Mouse (Mus musculus) kidney, adult 2 months (tissue): ENCODE measurements around the gene Rab6a. TPM values are rescaled to one million over a fixed set of nuclear protein-coding genes. Genes with fewer than 3 reads are reported as not detected.

Experiments
- DNase-seq: peaks from one replicate; pipeline ENCODE4 v3.0.0; 2021
- H3K27ac ChIP-seq: fragments of 200-500 bp; 2 replicates; pipeline ENCODE4 v1.5.1; 2012; ENCODE audit warnings: low read depth, low read length, control low read depth, inconsistent platforms; ENCODE audit not compliant: insufficient read depth
- H3K27me3 ChIP-seq: fragments of 200-500 bp; replicated peaks from 2 replicates; pipeline ENCODE4 v1.6.1; 2012; ENCODE audit warnings: mild to moderate bottlenecking, moderate library complexity, low read length, inconsistent platforms; ENCODE audit not compliant: control insufficient read depth, insufficient read depth
- H3K36me3 ChIP-seq: fragments of 200-500 bp; 2 replicates; pipeline ENCODE4 v1.6.1; 2012; ENCODE audit warnings: mild to moderate bottlenecking, moderate library complexity, low read length, inconsistent platforms; ENCODE audit not compliant: control insufficient read depth, insufficient read depth
- H3K4me1 ChIP-seq: fragments of 200-500 bp; 2 replicates; pipeline ENCODE4 v1.6.1; 2011; ENCODE audit warnings: low read length; ENCODE audit not compliant: control insufficient read depth, insufficient read depth
- H3K4me3 ChIP-seq: fragments of 200-500 bp; 2 replicates; pipeline ENCODE4 v1.5.1; 2011; ENCODE audit warnings: mild to moderate bottlenecking, low read depth, low read length, control low read depth; ENCODE audit not compliant: insufficient read depth
- CTCF ChIP-seq: fragments of 200-500 bp; conservative IDR thresholded peaks from 2 replicates; pipeline ENCODE4 v1.5.1; 2011; ENCODE audit warnings: low read depth, mild to moderate bottlenecking, control low read depth, low read length, moderate library complexity, mixed read lengths; ENCODE audit not compliant: insufficient read depth, insufficient read length
- POLR2A ChIP-seq: fragments of 200-500 bp; IDR thresholded peaks from one replicate; pipeline ENCODE4 v1.6.1; 2011; ENCODE audit warnings: low read depth, low read length, control low read depth
- WGBS: fragments of 180-500 bp; shearing (Covaris S2); methylation state at CpG from one replicate; pipeline ENCODE4 v1.1.7; 2018; 5-methylcytosine and 5-hydroxymethylcytosine counted together
- polyA plus RNA-seq: library from polyadenylated mRNA; depleted of rRNA; stranded (reverse); fragments of >200 nt; gene quantifications from 2 replicates; pipeline ENCODE4 v1.2.3, GENCODE M21; 2012

The Rab6a gene
- polyA plus RNA-seq, 1 experiment = 21.1 TPM

DNA sequence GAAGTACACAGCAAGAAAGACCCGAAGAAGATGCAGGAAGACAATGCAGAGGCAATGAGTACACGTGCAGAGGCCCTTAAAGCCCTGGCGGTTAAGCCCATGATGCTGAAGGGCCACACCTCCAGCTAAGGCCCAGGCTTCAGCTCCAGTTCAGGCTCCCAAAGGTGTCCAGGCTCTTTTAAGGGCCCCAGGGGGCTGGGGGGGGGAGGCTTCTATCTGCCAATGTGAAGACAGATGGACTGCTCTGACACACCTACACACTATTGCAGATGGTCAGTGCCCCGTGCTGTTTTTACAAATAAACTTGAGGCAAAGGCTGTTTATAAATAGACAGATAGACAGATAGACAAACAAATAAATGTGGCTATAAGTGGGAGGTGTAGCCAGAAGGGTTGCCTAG lies 35.1 kb upstream of the Rab6a start:
- Histone ChIP-seq H3K36me3 (peaks cover 2% of the 10 kb centered on the region; the same call in 1 of the 2 replicates), H3K27me3 (no peaks in the 10 kb centered on the region), H3K4me3 (no peak overlapping the region), H3K27ac (no peak overlapping the region), H3K4me1 (no peaks in the 10 kb centered on the region)
- 85% methylated on average over 4 of the region's 4 CpGs for WGBS
- no peak for DNase-seq
- no peak for TF ChIP-seq POLR2A
- TF ChIP-seq CTCF = no peak

DNA sequence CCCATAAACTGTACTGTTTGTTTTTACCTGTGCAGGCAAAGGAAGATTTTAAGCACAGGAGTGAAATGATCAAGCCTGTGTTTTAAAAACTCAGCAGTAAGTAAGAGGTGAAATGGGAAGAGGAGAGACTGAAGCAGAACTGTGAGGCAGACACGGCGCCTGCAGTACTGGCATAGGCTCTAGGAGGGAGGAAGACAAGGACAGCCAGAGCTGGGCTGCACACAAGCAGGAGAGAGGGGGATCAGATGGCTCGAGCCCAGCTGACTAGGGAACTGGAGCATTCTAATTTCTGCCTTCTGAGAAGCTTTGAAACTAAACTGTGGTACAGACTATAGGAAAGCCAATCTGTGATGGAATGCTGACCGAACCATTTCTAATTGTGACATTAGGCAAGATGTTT lies 34.5 kb upstream of the Rab6a start:
- H3K27ac ChIP-seq = no peak overlapping the region
- no peaks in the 10 kb centered on the region for H3K27me3 ChIP-seq
- no peaks in the 10 kb centered on the region for H3K4me1 ChIP-seq
- no peak for DNase-seq
- no peak overlapping the region for H3K4me3 ChIP-seq
- peaks cover 2% of the 10 kb centered on the region; the same call in 1 of the 2 replicates for H3K36me3 ChIP-seq
- no peak for TF ChIP-seq POLR2A
- 79% methylated on average over 4 of the region's 4 CpGs for WGBS

DNA sequence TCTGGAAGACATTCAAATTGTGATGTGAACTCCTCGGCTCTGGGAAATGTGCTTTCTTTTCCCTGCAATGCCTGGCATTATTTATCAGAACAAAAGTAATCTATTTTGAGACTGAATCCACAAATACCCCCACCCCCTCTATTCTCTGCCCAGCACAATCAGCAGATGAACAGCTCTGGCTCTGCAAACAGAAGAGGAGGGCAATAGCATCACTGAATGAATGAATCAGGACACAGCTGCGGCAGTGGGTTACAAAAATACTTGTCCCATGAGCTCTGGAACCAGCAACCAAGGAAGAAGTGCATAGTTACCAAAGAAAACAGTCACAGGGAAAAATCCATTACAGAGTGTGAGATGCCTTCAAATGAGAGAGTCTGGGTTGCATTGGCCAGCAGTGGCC lies 28.4 kb upstream of the Rab6a start:
- Histone ChIP-seq H3K27ac (no peak overlapping the region), H3K4me3 (no peak overlapping the region)
- no peak for DNase-seq

DNA sequence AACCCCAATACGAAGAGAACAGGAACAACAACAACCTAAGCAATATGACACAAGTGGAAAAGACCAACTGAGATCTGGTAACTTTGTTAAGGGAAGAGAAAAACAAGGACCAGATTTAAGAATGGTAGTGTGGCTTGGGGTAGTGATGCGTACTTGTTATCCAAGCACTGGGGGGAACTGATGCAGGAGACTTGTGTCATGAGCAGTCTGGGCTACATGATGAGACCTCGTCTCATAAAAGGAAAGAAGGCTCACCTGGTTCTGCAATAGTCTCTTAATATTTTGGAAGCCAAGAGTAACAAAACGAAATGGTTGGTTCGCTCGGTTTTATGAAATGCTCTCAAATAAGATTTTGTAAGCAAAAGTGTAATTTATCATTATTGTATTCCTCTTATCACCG lies 25.0 kb upstream of the Rab6a start:
- no peaks in the 10 kb centered on the region for H3K36me3 ChIP-seq
- peak overlapping the region; percentile 15; the same call in 1 of the 2 replicates for H3K4me3 ChIP-seq
- DNase-seq = no peak
- H3K27me3 ChIP-seq = no peaks in the 10 kb centered on the region
- peaks cover 3% of the 10 kb centered on the region; the same call in 1 of the 2 replicates for H3K4me1 ChIP-seq
- TF ChIP-seq POLR2A (no peak), CTCF (no peak)
- no peak overlapping the region for H3K27ac ChIP-seq
- WGBS = 31% methylated on average over 7 of the region's 7 CpGs

More for the DNA sequence above, 28.4 kb upstream of the Rab6a start:
- no peaks in the 10 kb centered on the region for H3K27me3 ChIP-seq
- TF ChIP-seq CTCF (no peak), POLR2A (no peak)
- peaks cover 3% of the 10 kb centered on the region; the same call in 1 of the 2 replicates for H3K4me1 ChIP-seq
- 0 out of 2 replicates have a peak, but pooled peaks cover 2% of the 10 kb centered on the region for H3K36me3 ChIP-seq
- 78% methylated on average over 2 of the region's 2 CpGs for WGBS

DNA sequence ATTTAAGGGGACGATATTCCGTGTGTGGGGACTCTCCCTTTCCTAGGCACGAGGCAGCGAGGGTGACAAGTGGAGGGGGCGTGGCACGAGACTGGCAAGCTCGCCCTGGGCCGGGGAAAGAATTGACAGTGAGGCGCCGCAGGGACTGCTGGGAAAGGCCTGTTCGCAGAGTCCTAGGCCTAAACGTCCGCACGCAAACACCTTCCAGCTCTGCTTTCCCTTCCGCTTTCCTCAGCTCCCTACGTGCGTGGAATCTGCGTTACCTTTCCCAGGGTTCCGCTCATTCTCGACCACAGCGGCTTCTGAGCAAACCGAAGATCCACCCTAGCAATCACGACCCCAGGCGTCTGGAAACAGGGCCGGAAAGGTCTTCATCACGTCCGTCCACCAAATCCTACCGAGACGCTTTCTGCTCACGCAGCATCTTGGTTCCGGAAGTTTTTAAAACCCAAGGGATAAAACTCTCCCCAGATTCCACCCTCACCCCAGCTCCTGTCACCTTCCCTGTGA lies 24.4 kb upstream of the Rab6a start:
- WGBS = under 1% methylated on average over 31 of the region's 31 CpGs
- Histone ChIP-seq H3K36me3 (no peaks in the 10 kb centered on the region), H3K4me3 (peak overlapping the region; percentile 89), H3K27me3 (no peaks in the 10 kb centered on the region), H3K4me1 (peaks cover 3% of the 10 kb centered on the region; the same call in 1 of the 2 replicates), H3K27ac (peak overlapping the region; percentile 99)
- peak; percentile 95 for DNase-seq
- no peak for TF ChIP-seq CTCF

DNA sequence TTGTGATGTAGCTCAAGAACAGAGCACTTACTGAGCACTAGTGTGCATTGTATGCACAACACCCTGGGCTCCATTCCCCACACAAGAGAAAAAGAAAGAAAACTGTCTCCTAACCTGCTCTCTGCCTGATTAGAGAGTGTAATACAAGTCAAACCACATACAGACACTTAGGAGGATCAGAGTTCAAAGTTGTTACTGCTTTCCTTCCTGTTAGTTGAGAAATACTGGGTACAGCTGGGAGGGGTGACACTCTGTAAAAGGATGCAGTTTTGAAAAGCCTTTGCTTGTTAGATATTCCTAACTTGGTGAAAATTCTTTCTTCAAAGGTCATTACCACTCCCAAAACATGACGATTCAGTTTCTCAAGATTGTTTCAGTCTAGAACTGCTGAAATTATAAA lies 17.4 kb upstream of the Rab6a start:
- Histone ChIP-seq H3K4me1 (no peaks in the 10 kb centered on the region; the same call in 1 of the 2 replicates), H3K27ac (no peak overlapping the region), H3K36me3 (no peaks in the 10 kb centered on the region), H3K27me3 (no peaks in the 10 kb centered on the region), H3K4me3 (no peak overlapping the region)
- WGBS = 8% methylated on average over 1 of the region's 1 CpGs
- no peak for DNase-seq
- TF ChIP-seq POLR2A (no peak), CTCF (no peak)

DNA sequence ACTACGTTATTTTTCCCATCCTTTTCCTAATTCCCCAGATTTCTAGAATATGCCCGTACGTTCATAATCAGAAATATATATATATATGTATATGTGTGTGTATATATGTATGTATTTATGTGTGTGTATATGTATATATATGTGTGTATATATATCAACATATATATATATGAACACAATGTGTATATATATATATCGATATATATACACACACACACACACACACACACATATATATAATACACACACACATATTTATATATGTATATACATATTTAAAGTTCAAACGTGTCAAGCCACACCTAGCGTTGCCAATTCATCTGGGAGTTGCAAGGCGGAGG lies 16.7 kb upstream of the Rab6a start:
- Histone ChIP-seq H3K4me1 (no peaks in the 10 kb centered on the region; the same call in 1 of the 2 replicates), H3K27me3 (no peaks in the 10 kb centered on the region), H3K27ac (peak overlapping the region; percentile 74), H3K36me3 (no peaks in the 10 kb centered on the region), H3K4me3 (peak overlapping the region; percentile 95)
- no peak for TF ChIP-seq POLR2A
- no peak for TF ChIP-seq CTCF
- WGBS = 28% methylated on average over 7 of the region's 7 CpGs
- no peak for DNase-seq
